Mouse (Mus musculus) MEL (cell line): ENCODE measurements around the gene S100a5.

ENCODE experiments used
- CTCF ChIP-seq, 3 experiments: IDR thresholded peaks in 2 of 3; conservative IDR thresholded peaks in 1 of 3; 2 replicates each; pipeline ENCODE4 v1.5.1; 2011 to 2012; ENCODE audit warnings: low read length in 3 of 3, low read depth in 2 of 3, mild to moderate bottlenecking in 2 of 3, improper control_type of control experiment in 1 of 3, inconsistent platforms in 1 of 3, mixed read lengths in 1 of 3, moderate library complexity in 1 of 3; ENCODE audit not compliant: control insufficient read depth in 1 of 3, insufficient read depth in 1 of 3, poor library complexity in 1 of 3, severe bottlenecking in 1 of 3
- MAX ChIP-seq: IDR thresholded peaks from 2 replicates; pipeline ENCODE4 v1.6.1; 2011; ENCODE audit warnings: low read length, improper control_type of control experiment
- MYB ChIP-seq: IDR thresholded peaks from 2 replicates; pipeline ENCODE4 v1.6.1; 2011; ENCODE audit warnings: mild to moderate bottlenecking, low read depth, low read length, improper control_type of control experiment
- POLR2A ChIP-seq, 2 experiments: IDR thresholded peaks; 2 replicates each; pipeline ENCODE4 v1.6.1; 2011 to 2012; ENCODE audit warnings: low read length in 2 of 2, mild to moderate bottlenecking in 2 of 2, control low read depth in 1 of 2, improper control_type of control experiment in 1 of 2, low read depth in 1 of 2, moderate library complexity in 1 of 2; ENCODE audit not compliant: control insufficient read depth in 1 of 2, insufficient read depth in 1 of 2, poor library complexity in 1 of 2

GRCm38 (mm10) chr3:90612061-90612460 lies 3.7 kb downstream of the S100a5 start:
- no peak for TF ChIP-seq MYB
- no peak for TF ChIP-seq MAX
- TF ChIP-seq POLR2A (IDR thresholded peaks at IDR 0.05; ENCODE audit: control insufficient read depth in 1 of 2, insufficient read depth in 1 of 2, low read depth in 1 of 2, low read length in 2 of 2, poor library complexity in 1 of 2), result no peak
- TF ChIP-seq CTCF (IDR thresholded peaks at IDR 0.05 in 2 of 3, conservative IDR thresholded peaks at IDR 0.05 in 1 of 3; ENCODE audit: control insufficient read depth in 1 of 3, insufficient read depth in 1 of 3, low read depth in 2 of 3, low read length in 3 of 3, poor library complexity in 1 of 3, severe bottlenecking in 1 of 3), result no peak
